Comparison of ENCODE assay signal across 16 mouse cellular contexts in genomic region chr13:43158281-43158680, GRCm38 (mm10). TPM values are rescaled to one million over a fixed set of nuclear protein-coding genes. Genes with fewer than 3 reads are reported as not detected.
DNase-seq lines count a peak whose midpoint lies in the region; ATAC-seq and TF ChIP-seq lines count a peak whose summit lies in the region.
"Had no signal": no experiment of that assay in that cellular context is flagged by ENCODE, and none has a peak within 500 bp of the region (broad histone marks: within the 10 kb centered on the region; RNA-seq: fewer than 3 reads in every experiment).

No protein-coding gene starts in this region.

- no peaks in the 10 kb centered on the region for H3K27me3 ChIP-seq in heart, embryonic 13.5 days (replicated peaks)
- H3K27me3 ChIP-seq in hindbrain, postnatal 0 days (ENCODE audit: insufficient read depth, low read length): no peaks in the 10 kb centered on the region
- H3K27me3 ChIP-seq in kidney, postnatal 0 days (ENCODE audit: insufficient read depth, low read length): no peaks in the 10 kb centered on the region
- no peaks in the 10 kb centered on the region for H3K27me3 ChIP-seq in limb, embryonic 13.5 days
- H3K27me3 ChIP-seq: megakaryocyte, embryonic 14.5 days had no signal

- no peak for DNase-seq in heart, postnatal 4 days
- DNase-seq in hindbrain, postnatal 0 days (ENCODE audit: low spot score): peak; percentile 40
- peak; percentile 35 for DNase-seq in kidney, postnatal 0 days (ENCODE audit: low spot score)
- DNase-seq in urinary bladder, postnatal 25 days (ENCODE audit: low spot score): no peak
- no peak for DNase-seq in lung, postnatal 14 days
- DNase-seq: cerebellum, postnatal 10 days; gastrocnemius, postnatal 14 days; heart, postnatal 36 days; liver; lung, embryonic 14.5 days; thymus, postnatal 25 days had no signal

- H3K36me3 ChIP-seq in heart, embryonic 13.5 days: peaks cover 57% of the 10 kb centered on the region
- peaks cover 10% of the 10 kb centered on the region for H3K36me3 ChIP-seq in hindbrain, postnatal 0 days (ENCODE audit: insufficient read depth, low read length)
- peaks cover 12% of the 10 kb centered on the region; the same call in 1 of the 2 replicates for H3K36me3 ChIP-seq in kidney, postnatal 0 days (ENCODE audit: insufficient read depth, low read length)
- H3K36me3 ChIP-seq in limb, embryonic 13.5 days: peaks cover 40% of the 10 kb centered on the region

- WGBS in heart, embryonic 13.5 days: 82% methylated on average over 5 of the region's 5 CpGs
- 62% methylated on average over 5 of the region's 5 CpGs for WGBS in hindbrain, postnatal 0 days
- 35% methylated on average over 5 of the region's 5 CpGs for WGBS in kidney, postnatal 0 days
- WGBS in limb, embryonic 13.5 days: 18% methylated on average over 5 of the region's 5 CpGs

- no peak overlapping the region for H3K4me3 ChIP-seq in heart, embryonic 13.5 days
- H3K4me3 ChIP-seq in hindbrain, postnatal 0 days (ENCODE audit: low read length): no peak overlapping the region
- H3K4me3 ChIP-seq in kidney, postnatal 0 days (replicated peaks; ENCODE audit: low read depth, low read length): no peak overlapping the region
- no peak overlapping the region for H3K4me3 ChIP-seq in limb, embryonic 13.5 days
- H3K4me3 ChIP-seq: erythroblast, embryonic 14.5 days; megakaryocyte, embryonic 14.5 days had no signal

- H3K4me1 ChIP-seq in heart, embryonic 13.5 days: peaks cover 29% of the 10 kb centered on the region
- H3K4me1 ChIP-seq in hindbrain, postnatal 0 days (ENCODE audit: insufficient read depth, low read length): no peaks in the 10 kb centered on the region
- peaks cover 16% of the 10 kb centered on the region for H3K4me1 ChIP-seq in kidney, postnatal 0 days (replicated peaks; ENCODE audit: insufficient read depth, low read length)
- H3K4me1 ChIP-seq in limb, embryonic 13.5 days: peaks cover 20% of the 10 kb centered on the region

- peak overlapping the region; percentile 30 for H3K4me2 ChIP-seq in heart, embryonic 13.5 days
- H3K4me2 ChIP-seq in hindbrain, postnatal 0 days (ENCODE audit: low read depth, low read length): no peak overlapping the region
- no peak overlapping the region for H3K4me2 ChIP-seq in kidney, postnatal 0 days (ENCODE audit: low read length)
- no peak overlapping the region for H3K4me2 ChIP-seq in limb, embryonic 13.5 days (replicated peaks)
- H3K4me2 ChIP-seq: lung, embryonic 14.5 days had no signal

- TF ChIP-seq CTCF in hindbrain, postnatal 0 days (IDR thresholded peaks at IDR 0.05; ENCODE audit: low read depth): no peak
- TF ChIP-seq CTCF in kidney, postnatal 0 days (IDR thresholded peaks at IDR 0.05; ENCODE audit: low read depth): no peak

- H3K9ac ChIP-seq in heart, embryonic 13.5 days: 0 out of 2 replicates have a peak overlapping the region, but pooled peaks have one; percentile 59
- H3K9ac ChIP-seq in hindbrain, postnatal 0 days (replicated peaks; ENCODE audit: low read length): no peak overlapping the region
- H3K9ac ChIP-seq in kidney, postnatal 0 days (ENCODE audit: low read depth, low read length): no peak overlapping the region
- H3K9ac ChIP-seq in limb, embryonic 13.5 days: no peak overlapping the region
- H3K9ac ChIP-seq: lung, embryonic 14.5 days had no signal

- H3K27ac ChIP-seq in heart, embryonic 13.5 days (replicated peaks): 0 out of 2 replicates have a peak overlapping the region, but pooled peaks have one; percentile 80
- H3K27ac ChIP-seq in hindbrain, postnatal 0 days: no peak overlapping the region
- H3K27ac ChIP-seq in kidney, postnatal 0 days: peak overlapping the region; percentile 77
- H3K27ac ChIP-seq in limb, embryonic 13.5 days: no peak overlapping the region

- no peak for ATAC-seq in heart, embryonic 13.5 days (ENCODE audit: extremely low read depth, insufficient number of reproducible peaks, low FRiP score, low TSS enrichment)
- ATAC-seq in hindbrain, postnatal 0 days: peak; percentile 46
- 0 out of 2 replicates have a peak, but pooled peaks have one; percentile 23 for ATAC-seq in kidney, postnatal 0 days (replicated peaks; ENCODE audit: low FRiP score, low read depth)
- peak; percentile 48; the same call in 1 of the 2 replicates for ATAC-seq in limb, embryonic 13.5 days (ENCODE audit: low FRiP score, low read depth)
- ATAC-seq in erythroid progenitor cell, adult 5-6 weeks (replicated peaks; ENCODE audit: low FRiP score, poor library complexity, severe bottlenecking): no peak

- no peaks in the 10 kb centered on the region for H3K9me3 ChIP-seq in heart, embryonic 13.5 days
- H3K9me3 ChIP-seq in hindbrain, postnatal 0 days (ENCODE audit: low read length): no peaks in the 10 kb centered on the region
- H3K9me3 ChIP-seq in kidney, postnatal 0 days (replicated peaks; ENCODE audit: low read length): no peaks in the 10 kb centered on the region
- H3K9me3 ChIP-seq in limb, embryonic 13.5 days: no peaks in the 10 kb centered on the region
- H3K9me3 ChIP-seq: megakaryocyte, embryonic 14.5 days had no signal

RNA-seq across cellular contexts. Expression of gene Tbc1d7, which starts 13.0 kb away (rescaled TPM):
- 55.9 and 60.9 TPM in 2 replicates for polyA plus RNA-seq in heart, embryonic 13.5 days (2015; fragmentation: Nextera tagmentation; extraction: Ambion mirVana)
- total RNA-seq in heart, postnatal 4 days (2021): 10 to 100 TPM; 40.3 to 45.0 TPM
- 39.9 and 42.7 TPM in 2 replicates for total RNA-seq in hindbrain, postnatal 0 days (2014; rRNA removed)
- polyA plus RNA-seq in hindbrain, postnatal 0 days (2015; fragmentation: Nextera tagmentation; extraction: Ambion mirVana): 86.6 and 87.9 TPM in 2 replicates
- polyA plus RNA-seq in kidney, postnatal 0 days (2015; fragmentation: Nextera tagmentation; extraction: Ambion mirVana): 51.9 and 52.0 TPM in 2 replicates
- 59.0 and 67.9 TPM in 2 replicates for polyA plus RNA-seq in limb, embryonic 13.5 days (2015; fragmentation: Nextera tagmentation; extraction: Ambion mirVana)
- 1.4 TPM in 1 of 2 replicates, not detected in the other for total RNA-seq in erythroid progenitor cell, adult 5-6 weeks (2015; ENCODE audit: low replicate concordance)
- 1.4 TPM in 1 of 2 replicates, not detected in the other for total RNA-seq in erythroid progenitor cell, adult 5-6 weeks (2017; ENCODE audit: low replicate concordance)

Comparison
In these comparisons a context has a peak if more than half of its experiments do, and no peak if none do; other contexts are left out.
1. ATAC-seq: peak in hindbrain, postnatal 0 days (single experiment), kidney, postnatal 0 days (single experiment) and limb, embryonic 13.5 days (single experiment); none in heart, embryonic 13.5 days (single experiment) and erythroid progenitor cell, adult 5-6 weeks (single experiment).
2. H3K27ac ChIP-seq: peak in heart, embryonic 13.5 days (single experiment) and kidney, postnatal 0 days (single experiment); none in hindbrain, postnatal 0 days (single experiment) and limb, embryonic 13.5 days (single experiment).
3. DNase-seq: peak in hindbrain, postnatal 0 days (single experiment) and kidney, postnatal 0 days (single experiment); none in heart, postnatal 4 days (single experiment), urinary bladder, postnatal 25 days (single experiment) and lung, postnatal 14 days (single experiment).